Mouse (Mus musculus) kidney, postnatal 10 days (tissue): ENCODE measurements around the gene Rpl13a.
"Not testable (repeated sequence)": the region's sequence is repeated elsewhere in the genome, so short reads cannot be mapped to it uniquely, and the experiment has no call there.

Experiments
- DNase-seq: peaks from one replicate; pipeline ENCODE4 v3.0.0; 2021; ENCODE audit warnings: mixed read lengths

Rpl13a gene

GRCm38 (mm10) chr7:45155590-45155989, 27.0 kb upstream of the Rpl13a start:
- DNase-seq = no peak

GRCm38 (mm10) chr7:45154993-45155514, 26.5 kb upstream of the Rpl13a start:
- DNase-seq = peak; percentile 79

- DNase-seq = peak; percentile 99
Observed at GRCm38 (mm10) chr7:45154096-45154992, 25.8 kb upstream of the Rpl13a start, which contains the start of the genes Pih1d1 and Aldh16a1. TSS of gene Pih1d1 (plus strand) at chr7:45154303. TSS of gene Aldh16a1 (minus strand) at chr7:45154584.

- DNase-seq = no peak
Observed at GRCm38 (mm10) chr7:45153586-45153985, 25.0 kb upstream of the Rpl13a start.

GRCm38 (mm10) chr7:45153052-45153451, 24.5 kb upstream of the Rpl13a start:
- not testable (repeated sequence) for DNase-seq

GRCm38 (mm10) chr7:45151303-45151702, 22.7 kb upstream of the Rpl13a start:
- DNase-seq = peak; percentile 77

DNA sequence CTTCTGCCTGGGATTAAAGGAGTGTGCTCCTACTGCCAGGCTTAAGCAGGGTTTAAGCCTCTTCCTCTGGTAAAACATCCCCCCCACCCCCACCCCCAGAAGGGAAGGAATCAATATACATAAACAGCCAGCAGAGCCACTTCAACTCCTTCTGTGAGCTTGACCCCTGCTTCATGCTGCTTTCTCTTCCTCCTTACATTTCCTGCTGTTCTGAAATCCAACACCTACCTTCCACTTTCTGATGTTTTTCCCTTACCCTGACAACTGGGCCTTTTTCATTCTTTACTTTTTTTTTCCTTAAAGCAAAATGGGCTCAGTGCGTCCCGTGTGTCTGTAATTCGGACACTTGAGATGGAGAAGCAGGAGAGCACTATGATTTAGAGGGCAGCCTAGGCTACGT, 21.8 kb upstream of the Rpl13a start:
- DNase-seq = no peak

DNA sequence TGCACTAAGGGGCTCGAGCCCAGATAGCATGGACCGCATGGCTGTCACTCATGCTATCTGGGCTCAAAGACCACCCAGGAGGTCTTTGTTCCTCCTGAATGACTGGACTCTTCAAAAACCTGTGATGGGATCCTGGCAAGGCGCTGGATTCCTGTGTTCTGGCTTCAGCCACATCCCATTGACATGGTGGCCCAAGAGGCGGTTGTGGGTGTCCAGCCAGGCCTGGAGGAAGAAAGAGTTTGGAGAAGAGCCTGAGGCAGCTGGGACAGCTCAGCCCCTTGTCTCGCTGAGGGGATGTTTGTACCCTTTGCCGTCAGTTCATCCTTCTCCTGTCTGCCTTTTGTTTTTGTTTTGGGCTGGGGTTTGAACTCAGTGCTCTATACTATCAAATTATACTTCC, 21.0 kb upstream of the Rpl13a start:
- peak; percentile 79 for DNase-seq

DNA sequence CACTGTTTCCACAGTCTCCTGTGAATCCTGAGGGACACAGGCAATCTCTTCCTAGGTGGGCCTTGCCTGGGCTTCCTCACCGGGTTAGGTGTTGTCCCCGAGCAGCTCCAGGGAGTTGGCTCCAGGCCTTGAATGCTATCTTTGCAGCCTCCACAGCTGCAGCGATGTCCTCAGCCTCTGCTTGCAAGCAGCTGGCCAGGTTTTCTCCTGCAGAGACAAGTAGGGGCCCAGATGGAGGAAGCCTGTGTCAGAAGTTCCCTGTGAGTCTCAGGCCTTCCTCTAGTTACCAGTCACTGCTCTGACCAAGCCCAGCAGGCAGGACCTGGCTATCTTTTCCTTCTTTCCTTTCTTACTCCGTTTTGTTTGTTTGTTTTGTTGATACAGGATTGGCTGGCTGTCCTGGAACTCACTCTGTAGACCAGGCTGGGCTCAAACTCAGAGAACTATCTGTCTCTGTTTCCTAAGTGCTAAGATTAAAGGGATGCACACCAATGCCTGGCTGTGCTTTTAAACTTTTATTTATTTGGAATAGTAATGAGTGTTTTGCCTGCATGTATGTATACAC, 20.1 kb upstream of the Rpl13a start:
- no peak for DNase-seq

GRCm38 (mm10) chr7:45147899-45148298, 19.3 kb upstream of the Rpl13a start:
- peak; percentile 36 for DNase-seq

DNA sequence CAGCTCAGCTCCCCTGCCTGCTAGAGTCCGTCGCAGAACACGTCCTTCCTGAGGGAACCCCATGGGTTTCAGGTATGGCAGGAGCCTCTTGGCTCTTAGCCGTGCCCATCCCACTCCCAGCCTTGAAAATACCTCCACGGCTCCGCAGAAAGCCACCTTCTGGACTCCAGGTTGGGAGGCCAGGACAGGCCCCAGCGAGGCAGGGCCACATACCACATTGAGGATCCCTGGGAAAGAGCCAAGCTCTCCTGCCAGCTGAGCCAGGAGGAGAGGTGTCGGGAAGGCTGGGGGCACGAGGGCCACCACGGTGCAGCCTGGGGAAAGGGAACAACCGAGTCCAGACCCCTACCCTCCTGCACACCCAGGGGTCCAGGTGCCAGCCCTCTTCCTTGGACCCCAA, 18.7 kb upstream of the Rpl13a start:
- peak; percentile 31 for DNase-seq

DNA sequence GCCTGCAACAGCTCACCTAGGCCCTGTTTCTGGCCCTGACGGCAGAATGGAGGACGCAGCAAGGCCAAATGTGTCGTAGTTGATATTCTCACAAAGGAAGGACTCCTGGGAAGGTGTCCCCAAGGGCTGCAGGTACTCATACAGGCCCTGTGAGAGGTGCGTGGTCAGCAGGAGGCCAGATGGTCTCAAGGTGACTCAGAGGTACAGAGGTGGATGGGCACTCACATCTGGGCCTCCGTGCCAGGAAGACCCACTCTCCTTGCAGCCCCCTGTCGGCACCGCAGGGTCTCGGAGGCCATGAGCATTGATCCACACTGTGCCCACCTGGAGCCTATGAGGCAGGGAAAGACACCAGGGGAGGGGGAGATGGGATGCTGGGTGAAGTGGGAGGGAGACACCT, 16.9 kb upstream of the Rpl13a start:
- DNase-seq = no peak

GRCm38 (mm10) chr7:45144368-45145174, 16.0 kb upstream of the Rpl13a start:
- DNase-seq = peak; percentile 46

- no peak for DNase-seq
Observed at GRCm38 (mm10) chr7:45141914-45142313, 13.4 kb upstream of the Rpl13a start.

DNA sequence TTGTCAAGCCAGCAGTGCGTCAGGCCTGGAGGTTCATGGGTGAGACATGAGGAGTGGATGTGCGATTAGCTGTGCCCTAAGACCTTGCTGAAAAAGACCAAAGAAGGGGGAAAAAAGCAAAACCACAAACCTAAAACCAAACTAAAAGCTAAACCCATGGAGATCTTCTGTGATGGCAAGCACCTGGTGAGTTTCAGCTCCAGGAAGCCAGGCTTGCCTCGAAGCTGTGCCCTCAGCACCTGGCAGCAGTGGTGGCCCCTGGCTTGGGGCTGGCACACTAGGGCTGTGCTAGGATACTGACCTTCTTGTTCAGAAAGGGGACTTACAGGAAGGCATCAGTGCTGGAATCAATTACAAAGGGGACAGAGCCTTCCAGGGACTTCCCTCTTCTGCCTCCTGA, 12.8 kb upstream of the Rpl13a start:
- DNase-seq = no peak

GRCm38 (mm10) chr7:45139904-45140723, 11.6 kb upstream of the Rpl13a start:
- DNase-seq = no peak

DNA sequence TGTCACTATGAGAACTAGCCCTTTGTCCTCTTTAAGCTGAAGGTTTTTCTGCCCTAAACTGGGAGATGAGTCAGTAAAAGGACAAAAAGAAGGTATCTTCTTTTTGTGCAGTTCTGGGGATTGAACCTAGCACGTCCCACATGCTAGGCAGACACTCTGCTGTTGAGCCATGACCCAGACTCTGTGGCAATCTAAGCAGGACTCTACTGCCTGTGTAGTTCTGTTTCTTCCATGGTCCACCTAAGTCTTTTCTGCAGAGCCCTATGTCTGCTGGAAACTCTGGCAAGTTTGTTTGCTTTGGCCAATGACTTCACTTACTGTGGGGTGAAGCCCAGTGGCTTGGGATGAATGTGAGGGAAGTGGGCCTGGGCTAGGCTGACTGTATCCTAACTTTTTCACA, 9.8 kb upstream of the Rpl13a start:
- no peak for DNase-seq

DNA sequence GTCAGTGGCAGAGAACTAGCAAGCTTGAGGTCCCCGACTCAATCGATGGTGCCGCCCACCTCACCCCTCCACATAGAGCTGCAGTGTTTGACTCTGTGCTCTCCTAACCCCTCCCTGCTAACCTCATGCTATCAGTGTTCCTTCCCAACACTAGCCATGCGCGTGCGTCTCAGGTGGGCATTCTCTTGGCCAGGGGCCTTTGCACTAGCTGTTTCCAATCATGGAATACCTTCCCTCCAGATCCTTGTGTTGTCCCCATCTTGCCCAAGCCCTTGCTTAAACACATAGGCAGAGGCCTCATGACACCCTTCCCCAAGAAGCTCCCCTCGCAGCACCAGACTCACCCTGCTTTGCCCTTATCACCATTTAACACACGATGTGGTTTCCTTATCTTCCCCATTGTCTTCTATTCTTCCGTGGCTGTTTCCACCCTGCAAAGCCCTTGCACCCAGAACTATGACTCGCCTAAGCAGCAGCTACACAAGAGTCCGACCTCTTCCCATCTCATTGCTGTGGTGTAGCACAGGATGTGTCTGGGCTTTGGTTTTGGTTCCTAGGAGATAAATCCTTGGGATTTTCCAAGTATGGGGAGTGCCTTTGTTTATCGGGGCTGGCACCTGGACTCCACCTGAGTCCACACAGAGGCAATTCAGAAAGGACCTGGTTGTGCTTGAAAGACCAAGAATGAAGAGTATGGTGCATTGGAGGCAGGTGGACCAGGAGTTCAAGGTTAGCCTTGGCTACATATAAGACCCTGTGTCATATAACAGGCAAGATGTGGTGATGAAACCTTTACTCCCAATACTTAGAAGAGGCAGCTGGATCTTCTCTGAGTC, 8.8 kb upstream of the Rpl13a start:
- DNase-seq = no peak

DNA sequence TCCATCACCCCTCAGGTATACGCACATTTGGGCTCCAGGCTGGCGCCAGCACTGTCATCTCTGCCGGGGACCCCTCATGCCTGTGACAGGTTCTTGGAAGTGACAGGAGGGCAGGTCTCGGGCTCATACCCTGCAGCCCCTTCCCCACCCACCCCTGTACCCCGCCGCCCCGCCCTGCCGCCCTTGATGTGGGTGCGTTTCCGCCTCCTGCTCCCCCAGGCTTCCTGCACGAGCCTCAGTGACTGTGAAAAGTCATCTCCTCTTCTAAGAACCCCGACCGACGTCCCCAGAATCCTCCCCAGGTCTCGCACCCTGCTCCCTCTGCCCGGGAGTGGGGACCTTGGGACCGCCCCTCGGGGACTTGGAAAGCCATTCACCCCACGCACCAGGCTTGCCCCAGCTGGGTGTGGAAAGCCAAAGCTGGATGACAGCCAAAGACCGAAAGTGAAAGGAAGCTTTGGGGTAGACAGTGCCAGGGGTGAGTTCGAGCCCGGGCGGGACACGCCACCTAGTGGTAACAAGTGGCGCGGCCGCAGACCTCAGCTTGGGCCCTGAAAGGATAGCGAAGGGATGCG, 7.5 kb upstream of the Rpl13a start, which contains the start of the genes Gm45713 and Flt3l:
Gene Gm45713, minus strand, starts transcription at position 239 of the 575 bp plus-strand sequence.
Gene Flt3l, minus strand, starts transcription at position 440 of the 575 bp plus-strand sequence.
- DNase-seq = peak; percentile 95

GRCm38 (mm10) chr7:45135370-45135769, 6.8 kb upstream of the Rpl13a start:
- DNase-seq = no peak
